Mouse (Mus musculus): ENCODE measurements around the gene Trim7. TPM values are rescaled to one million over a fixed set of nuclear protein-coding genes. Genes with fewer than 3 reads are reported as not detected.

Gene Trim7
- polyA plus RNA-seq, 1 experiment from 2014 or later = 0.38 TPM

DNA sequence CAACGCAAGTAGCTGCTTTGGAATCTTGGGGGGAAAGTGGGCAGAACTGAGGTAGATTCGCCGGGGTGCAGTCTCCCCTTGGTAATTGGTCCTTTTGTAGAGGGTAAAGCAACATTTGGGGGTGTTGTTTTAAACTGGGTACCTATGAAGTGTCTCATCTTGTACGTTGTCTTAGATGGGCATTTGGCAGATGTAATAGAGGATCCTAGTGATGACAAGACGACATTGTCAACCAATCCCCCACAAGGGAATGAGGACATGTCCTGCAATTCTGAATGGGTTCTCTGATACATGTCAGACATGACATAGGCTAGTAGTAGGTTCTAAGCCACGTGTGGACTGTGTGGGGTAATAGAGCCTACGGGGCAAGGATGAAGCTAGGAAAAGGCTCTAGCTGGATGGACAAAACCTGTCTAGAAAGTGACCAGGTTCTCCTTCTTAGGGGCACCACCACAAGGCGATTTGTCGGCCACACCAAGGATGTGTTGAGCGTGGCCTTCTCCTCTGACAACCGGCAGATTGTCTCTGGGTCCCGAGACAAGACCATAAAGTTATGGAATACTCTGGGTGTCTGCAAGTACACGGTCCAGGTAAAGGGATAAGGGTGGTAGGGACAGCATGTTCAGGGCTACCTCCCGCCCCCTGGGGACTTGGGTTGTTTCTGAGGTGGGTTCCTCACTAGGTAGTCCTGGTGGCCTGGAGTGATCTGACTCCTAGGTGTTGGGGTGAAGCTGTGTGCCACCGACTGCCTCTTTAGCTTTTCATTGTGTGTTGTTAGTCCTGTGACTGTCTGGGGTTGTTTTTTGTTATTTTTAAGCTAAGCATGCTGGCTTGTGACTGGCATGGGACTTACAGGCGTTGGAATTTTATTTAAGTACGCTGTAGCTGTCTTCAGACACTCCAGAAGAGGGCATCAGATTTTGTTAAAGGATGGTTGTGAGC, 23.8 kb upstream of the Trim7 start:
- H3K4me3 ChIP-seq (ENCODE audit: low read depth, low read length) = peak overlapping the region; percentile 52
- peak overlapping the region; percentile 52 for H3K9ac ChIP-seq (ENCODE audit: low read depth, low read length)
- peak overlapping the region; percentile 67 for H3K4me2 ChIP-seq (replicated peaks; ENCODE audit: low read depth)
- no peaks in the 10 kb centered on the region for H3K27me3 ChIP-seq (replicated peaks; ENCODE audit: control insufficient read depth, insufficient read depth, low read length)
- 43% methylated on average over 17 of the region's 17 CpGs for WGBS
- H3K9me3 ChIP-seq (ENCODE audit: control insufficient read depth) = no peaks in the 10 kb centered on the region
- H3K27ac ChIP-seq (ENCODE audit: low read depth, low read length) = no peak overlapping the region; the same call in 1 of the 2 replicates
- 0 out of 2 replicates have a peak, but pooled peaks cover 4% of the 10 kb centered on the region for H3K4me1 ChIP-seq (replicated peaks; ENCODE audit: control insufficient read depth, insufficient read depth, low read length)
- ATAC-seq = no peak
- H3K36me3 ChIP-seq (ENCODE audit: control insufficient read depth, insufficient read depth) = peaks cover 51% of the 10 kb centered on the region
- no peak for TF ChIP-seq CTCF (IDR thresholded peaks at IDR 0.05; ENCODE audit: low read depth)

GRCm38 (mm10) chr11:48803988-48804387, 22.0 kb upstream of the Trim7 start:
- Histone ChIP-seq H3K36me3 (ENCODE audit: control insufficient read depth, insufficient read depth) (peaks cover 69% of the 10 kb centered on the region), H3K9me3 (ENCODE audit: control insufficient read depth) (no peaks in the 10 kb centered on the region), H3K4me3 (ENCODE audit: low read depth, low read length) (no peak overlapping the region), H3K4me2 (replicated peaks; ENCODE audit: low read depth) (no peak overlapping the region), H3K4me1 (replicated peaks; ENCODE audit: control insufficient read depth, insufficient read depth, low read length) (no peaks in the 10 kb centered on the region), H3K27me3 (replicated peaks; ENCODE audit: control insufficient read depth, insufficient read depth, low read length) (no peaks in the 10 kb centered on the region), H3K9ac (ENCODE audit: low read depth, low read length) (no peak overlapping the region), H3K27ac (ENCODE audit: low read depth, low read length) (no peak overlapping the region; the same call in 1 of the 2 replicates)
- WGBS = 94% methylated on average over 2 of the region's 2 CpGs
- no peak for ATAC-seq
- no peak for TF ChIP-seq CTCF (IDR thresholded peaks at IDR 0.05; ENCODE audit: low read depth)

GRCm38 (mm10) chr11:48804922-48805321, 21.0 kb upstream of the Trim7 start:
- ATAC-seq = no peak
- 81% methylated on average over 2 of the region's 2 CpGs for WGBS

DNA sequence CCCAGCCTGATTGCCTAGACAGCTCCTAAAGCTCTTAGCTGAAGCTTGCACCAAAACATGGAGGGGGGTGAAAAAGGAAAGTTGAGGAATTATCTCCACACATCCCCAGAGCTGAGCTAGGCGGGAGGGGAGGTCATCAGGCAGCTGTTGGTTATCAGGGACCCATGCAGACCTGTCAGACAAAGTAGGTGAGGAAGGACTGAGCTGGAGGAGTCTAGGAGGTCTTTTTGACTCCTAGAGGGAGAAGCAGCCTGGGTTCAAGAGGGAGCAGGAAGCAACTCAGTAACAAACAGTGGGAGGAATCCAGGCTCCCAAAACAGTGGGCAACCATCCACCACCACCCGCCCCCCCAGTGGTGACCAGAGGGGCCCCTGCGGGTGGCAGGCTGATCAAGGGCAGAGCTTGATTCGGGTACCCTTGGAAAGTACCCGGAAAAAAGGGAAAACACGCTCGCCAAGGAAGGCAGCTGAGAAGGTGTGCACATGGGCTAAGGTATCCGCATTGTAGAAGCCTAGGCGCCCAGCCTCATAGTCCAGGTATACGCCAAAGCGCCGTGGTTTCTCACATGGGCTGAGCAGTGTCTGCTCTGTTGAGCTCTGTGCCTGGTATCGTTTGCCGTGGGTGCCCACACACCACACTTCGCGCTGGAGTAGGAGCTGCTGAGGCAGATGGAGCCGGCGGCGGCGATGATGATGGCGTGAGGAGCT, 18.9 kb upstream of the Trim7 start:
- TF ChIP-seq CTCF (IDR thresholded peaks at IDR 0.05; ENCODE audit: low read depth) = no peak
- H3K27ac ChIP-seq (ENCODE audit: low read depth, low read length) = no peak overlapping the region
- H3K4me3 ChIP-seq (ENCODE audit: low read depth, low read length) = no peak overlapping the region
- H3K9me3 ChIP-seq (ENCODE audit: control insufficient read depth) = no peaks in the 10 kb centered on the region
- H3K4me1 ChIP-seq (replicated peaks; ENCODE audit: control insufficient read depth, insufficient read depth, low read length) = no peaks in the 10 kb centered on the region
- no peaks in the 10 kb centered on the region for H3K27me3 ChIP-seq (replicated peaks; ENCODE audit: control insufficient read depth, insufficient read depth, low read length)
- peaks cover 97% of the 10 kb centered on the region for H3K36me3 ChIP-seq (ENCODE audit: control insufficient read depth, insufficient read depth)
- H3K4me2 ChIP-seq (replicated peaks; ENCODE audit: low read depth) = no peak overlapping the region
- WGBS = 53% methylated on average over 21 of the region's 21 CpGs
- no peak overlapping the region for H3K9ac ChIP-seq (ENCODE audit: low read depth, low read length)
- ATAC-seq = peak; percentile 46; the same call in 1 of the 2 replicates

More at GRCm38 (mm10) chr11:48804922-48805321, 21.0 kb upstream of the Trim7 start:
- Histone ChIP-seq H3K9me3 (ENCODE audit: control insufficient read depth) (no peaks in the 10 kb centered on the region), H3K36me3 (ENCODE audit: control insufficient read depth, insufficient read depth) (peaks cover 79% of the 10 kb centered on the region), H3K27ac (ENCODE audit: low read depth, low read length) (no peak overlapping the region), H3K4me3 (ENCODE audit: low read depth, low read length) (no peak overlapping the region), H3K27me3 (replicated peaks; ENCODE audit: control insufficient read depth, insufficient read depth, low read length) (no peaks in the 10 kb centered on the region), H3K4me1 (replicated peaks; ENCODE audit: control insufficient read depth, insufficient read depth, low read length) (no peaks in the 10 kb centered on the region), H3K9ac (ENCODE audit: low read depth, low read length) (no peak overlapping the region), H3K4me2 (replicated peaks; ENCODE audit: low read depth) (no peak overlapping the region)
- no peak for TF ChIP-seq CTCF (IDR thresholded peaks at IDR 0.05; ENCODE audit: low read depth)

- WGBS = 62% methylated on average over 14 of the region's 14 CpGs
- no peaks in the 10 kb centered on the region for H3K27me3 ChIP-seq (replicated peaks; ENCODE audit: control insufficient read depth, insufficient read depth, low read length)
- ATAC-seq = peak; percentile 19; the same call in 1 of the 2 replicates
- no peak overlapping the region for H3K27ac ChIP-seq (ENCODE audit: low read depth, low read length)
- H3K9ac ChIP-seq (ENCODE audit: low read depth, low read length) = no peak overlapping the region
- H3K4me3 ChIP-seq (ENCODE audit: low read depth, low read length) = no peak overlapping the region
- no peak overlapping the region for H3K4me2 ChIP-seq (replicated peaks; ENCODE audit: low read depth)
- H3K36me3 ChIP-seq (ENCODE audit: control insufficient read depth, insufficient read depth) = peaks cover 97% of the 10 kb centered on the region
- no peaks in the 10 kb centered on the region for H3K4me1 ChIP-seq (replicated peaks; ENCODE audit: control insufficient read depth, insufficient read depth, low read length)
- H3K9me3 ChIP-seq (ENCODE audit: control insufficient read depth) = no peaks in the 10 kb centered on the region
- no peak for TF ChIP-seq CTCF (IDR thresholded peaks at IDR 0.05; ENCODE audit: low read depth)
These were observed 18.2 kb upstream of the Trim7 start for GRCm38 (mm10) chr11:48807563-48808303.

DNA sequence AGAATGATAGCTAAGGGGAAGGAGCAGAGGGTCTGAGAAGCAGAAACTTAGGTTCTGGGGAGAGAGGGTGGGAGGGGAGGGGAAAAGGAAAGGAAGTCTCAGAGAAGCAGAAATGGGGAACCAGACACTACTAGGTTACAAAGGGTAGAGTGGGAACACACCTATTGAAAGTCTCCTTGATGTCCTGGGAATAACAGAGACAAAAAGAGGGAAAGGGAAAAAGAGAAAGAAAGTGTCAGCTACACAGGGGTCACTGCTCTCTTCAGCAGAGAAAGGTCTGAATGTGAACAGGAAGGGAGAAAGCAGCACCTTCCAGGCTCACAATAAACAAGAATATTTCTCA, 17.7 kb upstream of the Trim7 start:
- no peak overlapping the region for H3K27ac ChIP-seq (ENCODE audit: low read depth, low read length)
- H3K4me3 ChIP-seq (ENCODE audit: low read depth, low read length) = no peak overlapping the region
- ATAC-seq = no peak
- no peaks in the 10 kb centered on the region for H3K27me3 ChIP-seq (replicated peaks; ENCODE audit: control insufficient read depth, insufficient read depth, low read length)
- no peaks in the 10 kb centered on the region for H3K9me3 ChIP-seq (ENCODE audit: control insufficient read depth)
- H3K9ac ChIP-seq (ENCODE audit: low read depth, low read length) = no peak overlapping the region
- peaks cover 92% of the 10 kb centered on the region for H3K36me3 ChIP-seq (ENCODE audit: control insufficient read depth, insufficient read depth)
- H3K4me1 ChIP-seq (replicated peaks; ENCODE audit: control insufficient read depth, insufficient read depth, low read length) = no peaks in the 10 kb centered on the region
- no peak for TF ChIP-seq CTCF (IDR thresholded peaks at IDR 0.05; ENCODE audit: low read depth)
- H3K4me2 ChIP-seq (replicated peaks; ENCODE audit: low read depth) = no peak overlapping the region

Data from intestine, postnatal 0 days (tissue).